Mouse (Mus musculus) gastrocnemius, adult 2 months (tissue): ENCODE data around the gene Hlcs. TPM values are rescaled to one million over a fixed set of nuclear protein-coding genes. Genes with fewer than 3 reads are reported as not detected.
A peak's percentile ranks its signal among the peaks of the same experiment; 100 is the strongest.
"Not testable (repeated sequence)": the region's sequence is repeated elsewhere in the genome, so short reads cannot be mapped to it uniquely, and the experiment has no call there.

ENCODE experiments used
- DNase-seq: peaks from one replicate; pipeline ENCODE4 v3.0.0; 2022
- H3K27ac ChIP-seq: fragments of 200-600 bp; 2 replicates; pipeline ENCODE4 v1.8.1; 2022; ENCODE audit warnings: mild to moderate bottlenecking
- H3K4me3 ChIP-seq: fragments of 200-600 bp; 2 replicates; pipeline ENCODE4 v1.8.1; 2022; ENCODE audit warnings: mild to moderate bottlenecking, moderate library complexity
- CTCF ChIP-seq: fragments of 200-600 bp; IDR thresholded peaks from 2 replicates; pipeline ENCODE4 v1.8.1; 2022; ENCODE audit warnings: antibody characterized with exemption, mild to moderate bottlenecking, moderate library complexity
- intact Hi-C: fragments of 180-260 bp; cut with DNase I; formaldehyde crosslinking; loops from one replicate; pipeline ENCODE4 v1.15.1; 2025
- total RNA-seq, 2 experiments: library from RNA; stranded (reverse); gene quantifications; 2 replicates each; pipeline ENCODE4 v1.2.3; 2021

Hlcs gene
- total RNA-seq, 2 experiments from 2014 or later, result 7.5 to 10.3 TPM

GRCm38 (mm10) chr16:94347080-94347731 is 33.8 kb upstream of the Hlcs start:
- Histone ChIP-seq H3K4me3 (no peak overlapping the region), H3K27ac (no peak overlapping the region)
- intact Hi-C loops, result no loop called here
- TF ChIP-seq CTCF, result no peak
- DNase-seq, result no peak

DNA sequence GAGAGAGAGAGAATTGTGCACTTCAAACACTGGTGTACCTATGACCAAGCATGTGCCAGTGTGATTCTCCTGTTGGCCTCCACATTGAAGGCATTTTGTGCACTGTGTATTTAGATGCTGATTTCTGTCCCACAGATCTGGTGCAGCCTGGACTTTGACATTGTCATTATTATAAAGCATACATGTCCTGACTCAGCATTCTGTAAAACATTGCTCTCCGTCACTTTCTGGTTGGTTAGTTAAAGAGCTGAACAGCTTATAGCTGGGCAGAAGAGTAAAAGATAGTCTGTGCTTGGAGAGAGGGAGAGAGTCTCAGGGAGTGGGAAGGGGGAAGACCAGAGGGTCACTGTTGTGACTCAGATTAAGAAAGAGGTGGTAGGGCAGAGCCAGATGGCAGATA is 32.4 kb upstream of the Hlcs start:
- intact Hi-C loops, result no loop called here
- TF ChIP-seq CTCF, result no peak
- no peak overlapping the region for H3K27ac ChIP-seq
- DNase-seq, result no peak
- H3K4me3 ChIP-seq, result no peak overlapping the region

GRCm38 (mm10) chr16:94339164-94340160 is 26.1 kb upstream of the Hlcs start:
- intact Hi-C loops, H3K27ac ChIP-seq, H3K4me3 ChIP-seq, DNase-seq: not testable (repeated sequence)

DNA sequence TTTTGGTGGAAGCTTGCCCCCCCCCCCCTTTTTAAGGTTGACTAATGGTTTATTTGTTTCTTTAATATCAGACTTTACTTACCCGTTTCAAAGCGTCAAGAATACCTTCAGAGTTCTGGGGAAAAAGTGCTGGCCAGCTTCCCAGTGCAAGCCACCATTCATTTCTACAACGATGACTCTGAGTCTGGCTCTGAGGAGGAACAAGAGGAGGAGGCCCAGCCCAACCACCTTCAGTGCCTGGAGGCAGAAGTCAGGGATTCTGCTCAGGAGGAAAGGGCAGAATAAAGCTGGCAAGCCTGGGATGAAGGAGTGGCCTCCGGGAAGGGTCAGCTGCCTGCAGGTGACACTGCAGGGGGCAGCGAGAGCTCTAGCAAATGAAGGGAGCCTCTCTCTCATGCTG is 22.3 kb upstream of the Hlcs start:
- no peak for DNase-seq
- Histone ChIP-seq H3K27ac (no peak overlapping the region), H3K4me3 (no peak overlapping the region)
- TF ChIP-seq CTCF, result no peak
- intact Hi-C loops, result loop anchor here (2.0 kb wide), 1 partner anchor 35 kb away; no protein-coding TSS in a partner anchor

DNA sequence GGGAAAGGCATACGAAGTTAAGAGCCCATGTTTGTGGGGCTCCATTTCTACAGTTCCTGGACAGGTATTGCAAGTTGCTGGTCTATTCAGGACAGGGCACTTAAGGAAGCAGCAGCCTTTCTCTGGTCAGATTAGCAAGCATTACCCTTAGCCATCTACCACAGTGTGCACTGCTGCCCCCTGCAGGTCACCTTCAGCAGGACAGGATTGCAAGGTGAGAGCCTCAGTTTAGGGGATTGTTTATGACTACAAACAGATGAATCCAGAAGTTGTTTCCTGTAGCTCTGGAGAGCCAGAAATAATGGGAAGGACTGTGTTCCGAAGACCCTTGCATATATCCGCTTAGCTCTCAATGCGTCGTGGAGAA is 18.5 kb upstream of the Hlcs start:
- H3K27ac ChIP-seq, result no peak overlapping the region
- H3K4me3 ChIP-seq, result no peak overlapping the region
- peak; percentile 95 for TF ChIP-seq CTCF
- peak; percentile 77 for DNase-seq
- intact Hi-C loops, result loop anchor here (1.0 kb wide), 1 partner anchor 63 kb away; no protein-coding TSS in a partner anchor

- Histone ChIP-seq H3K4me3 (no peak overlapping the region), H3K27ac (no peak overlapping the region)
- no peak for DNase-seq
- intact Hi-C loops, result no loop called here
- TF ChIP-seq CTCF, result no peak
Measured at GRCm38 (mm10) chr16:94331233-94331885, 18.0 kb upstream of the Hlcs start.

DNA sequence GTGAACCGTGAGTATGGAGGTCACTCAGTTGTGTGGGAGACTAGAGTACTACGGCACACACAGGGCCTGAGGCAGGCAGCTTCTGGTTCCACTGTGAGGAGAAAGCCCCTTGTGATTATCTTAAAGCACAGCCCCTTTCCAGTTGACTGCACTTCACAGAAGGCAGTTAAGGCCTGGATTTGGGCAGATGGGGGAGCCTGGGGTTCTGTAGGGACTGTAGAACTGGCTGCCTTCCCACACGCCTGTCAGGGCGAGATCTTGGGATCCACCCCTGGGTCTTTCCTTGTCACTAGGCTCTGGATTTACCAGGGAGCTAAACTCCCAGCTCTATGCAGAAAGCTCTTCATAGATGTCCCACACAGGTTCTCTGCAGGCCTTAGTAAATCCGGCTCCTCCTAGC is 17.1 kb upstream of the Hlcs start:
- Histone ChIP-seq H3K4me3 (no peak overlapping the region), H3K27ac (no peak overlapping the region)
- TF ChIP-seq CTCF, result no peak
- intact Hi-C loops, result no loop called here
- DNase-seq, result no peak

DNA sequence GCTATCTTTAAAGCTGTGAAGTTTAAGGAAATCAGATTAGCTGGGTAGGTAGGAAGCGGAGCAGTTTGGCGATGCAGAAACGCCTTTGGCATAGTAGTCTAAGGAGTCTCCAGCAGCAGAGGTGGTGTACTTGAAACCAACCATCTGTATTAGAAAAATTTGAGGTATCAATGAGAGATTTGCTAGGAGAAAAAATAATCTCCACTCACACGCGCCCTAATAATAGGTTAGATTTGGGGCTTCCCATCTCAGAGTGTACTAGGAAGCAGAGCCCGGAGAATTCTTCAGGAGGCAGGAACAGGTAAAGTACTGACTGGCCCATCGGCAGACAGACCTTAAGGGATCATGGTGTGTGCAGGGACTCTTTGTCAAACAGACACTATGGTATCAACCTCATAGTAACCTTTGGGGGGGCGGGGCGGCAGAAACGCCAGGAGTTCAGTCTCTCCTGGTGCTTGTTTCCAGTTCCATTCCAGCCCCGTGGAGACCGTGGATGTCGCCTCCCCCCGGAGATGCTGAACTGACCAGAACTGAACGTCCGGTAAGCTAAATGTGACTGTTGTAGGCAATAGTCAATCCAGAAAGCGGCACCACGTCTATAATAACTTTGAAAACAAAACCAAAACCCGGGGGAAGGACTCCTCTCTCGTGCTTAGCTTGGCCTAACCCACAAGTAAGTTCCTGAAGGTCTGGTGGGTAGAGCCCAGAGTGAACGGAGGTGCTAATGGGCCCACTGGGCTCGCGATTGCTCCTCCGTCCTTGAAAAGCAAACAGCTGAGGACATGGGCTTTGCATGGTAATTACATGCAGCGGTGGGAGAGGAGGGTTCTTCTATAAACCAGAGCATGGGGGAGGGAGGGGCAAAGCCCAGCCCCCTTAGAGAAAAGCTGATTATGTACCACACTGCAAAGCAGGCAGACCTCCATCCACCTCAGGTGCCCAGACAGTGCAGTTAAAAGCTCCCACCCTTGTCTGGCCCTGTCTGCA is 15.8 kb upstream of the Hlcs start:
- intact Hi-C loops, result no loop called here
- peak overlapping the region; percentile 78 for H3K27ac ChIP-seq
- H3K4me3 ChIP-seq, result peak overlapping the region; percentile 86
- TF ChIP-seq CTCF, result no peak
- no peak for DNase-seq

GRCm38 (mm10) chr16:94327781-94328711 is 14.7 kb upstream of the Hlcs start, which contains the start of gene Ripply3:
Gene Ripply3, plus strand, starts transcription at chr16:94328420.
- peak; percentile 65 for DNase-seq
- TF ChIP-seq CTCF, result no peak
- intact Hi-C loops, result no loop called here
- H3K27ac ChIP-seq, result peak within 1 kb of the TSS; percentile 78
- peak within 1 kb of the TSS; percentile 86 for H3K4me3 ChIP-seq

- no peak for TF ChIP-seq CTCF
- intact Hi-C loops, result no loop called here
- no peak for DNase-seq
- Histone ChIP-seq H3K27ac (no peak overlapping the region), H3K4me3 (no peak overlapping the region)
Measured at GRCm38 (mm10) chr16:94326008-94326407, 12.6 kb upstream of the Hlcs start.

GRCm38 (mm10) chr16:94323681-94324080 is 10.3 kb upstream of the Hlcs start:
- no peak overlapping the region for H3K27ac ChIP-seq
- no peak for TF ChIP-seq CTCF
- intact Hi-C loops, result no loop called here
- no peak overlapping the region for H3K4me3 ChIP-seq
- DNase-seq, result no peak
